In genomic region chr11:98942923-98943641, GRCm38 (mm10) we compare ENCODE assay signal across 8 mouse cellular contexts. TPM values are rescaled to one million over a fixed set of nuclear protein-coding genes. Genes with fewer than 3 reads are reported as not detected.
A peak's percentile ranks its signal among the peaks of the same experiment; 100 is the strongest.
DNase-seq lines count a peak whose midpoint lies in the region; ATAC-seq and TF ChIP-seq lines count a peak whose summit lies in the region.

No protein-coding gene starts in this region.

- H3K27ac ChIP-seq in forebrain, embryonic 13.5 days = peak overlapping the region; percentile 89
- H3K27ac ChIP-seq in hindbrain, embryonic 13.5 days = peak overlapping the region; percentile 92
- H3K27ac ChIP-seq in limb, embryonic 15.5 days = peak overlapping the region; percentile 93

- peaks cover 98% of the 10 kb centered on the region for H3K79me2 ChIP-seq in C2C12 (ENCODE audit: control insufficient read depth, insufficient read depth)

- TF ChIP-seq CTCF in C2C12 (IDR thresholded peaks at IDR 0.05; ENCODE audit: control insufficient read depth, insufficient read depth, insufficient read length) = no peak
- no peak for TF ChIP-seq CTCF in G1E (IDR thresholded peaks at IDR 0.05; ENCODE audit: low read depth, low read length)

- WGBS in forebrain, embryonic 13.5 days = 59% methylated on average over 8 of the region's 8 CpGs
- 51% methylated on average over 8 of the region's 8 CpGs for WGBS in hindbrain, embryonic 13.5 days
- WGBS in limb, embryonic 15.5 days = 44% methylated on average over 8 of the region's 8 CpGs

- no peaks in the 10 kb centered on the region for H3K27me3 ChIP-seq in C2C12 (ENCODE audit: control insufficient read depth, insufficient read depth, insufficient read length)
- no peaks in the 10 kb centered on the region for H3K27me3 ChIP-seq in G1E (ENCODE audit: insufficient read depth, low read length)
- no peaks in the 10 kb centered on the region for H3K27me3 ChIP-seq in forebrain, embryonic 13.5 days
- no peaks in the 10 kb centered on the region for H3K27me3 ChIP-seq in hindbrain, embryonic 13.5 days
- H3K27me3 ChIP-seq in limb, embryonic 15.5 days = no peaks in the 10 kb centered on the region

- peaks cover 10% of the 10 kb centered on the region for H3K36me3 ChIP-seq in C2C12 (ENCODE audit: control insufficient read depth, insufficient read depth)
- H3K36me3 ChIP-seq in G1E (replicated peaks) = peaks cover 50% of the 10 kb centered on the region
- no peaks in the 10 kb centered on the region for H3K36me3 ChIP-seq in forebrain, embryonic 13.5 days (ENCODE audit: poor library complexity, severe bottlenecking)
- H3K36me3 ChIP-seq in hindbrain, embryonic 13.5 days = no peaks in the 10 kb centered on the region
- 0 out of 2 replicates have a peak, but pooled peaks cover 3% of the 10 kb centered on the region for H3K36me3 ChIP-seq in limb, embryonic 15.5 days

- H3K4me2 ChIP-seq in forebrain, embryonic 13.5 days = peak overlapping the region; percentile 10
- peak overlapping the region; percentile 94 for H3K4me2 ChIP-seq in hindbrain, embryonic 13.5 days
- H3K4me2 ChIP-seq in limb, embryonic 15.5 days = peak overlapping the region; percentile 80

- peak overlapping the region; percentile 21 for H3ac ChIP-seq in C2C12 (ENCODE audit: control insufficient read depth, insufficient read length, low read depth)

- DNase-seq in G1E (ENCODE audit: low spot score) = no peak
- DNase-seq in frontal cortex, postnatal 14 days (ENCODE audit: low spot score in 2 of 2) = no peak
- DNase-seq in layer of hippocampus, postnatal 25 days (ENCODE audit: extremely low spot score in 1 of 2, low spot score in 1 of 2) = no peak

- peak overlapping the region; percentile 26; the same call in 1 of the 2 replicates for H3K9ac ChIP-seq in forebrain, embryonic 13.5 days
- peak overlapping the region; percentile 70 for H3K9ac ChIP-seq in hindbrain, embryonic 13.5 days
- H3K9ac ChIP-seq in limb, embryonic 15.5 days = no peak overlapping the region

- H3K4me3 ChIP-seq in C2C12 (ENCODE audit: insufficient read depth, poor library complexity, severe bottlenecking) (peak overlapping the region; percentile 14), G1E (ENCODE audit: low read depth, low read length) (peak overlapping the region; percentile 81; the same call in 1 of the 2 replicates)
- H3K4me3 ChIP-seq in forebrain, embryonic 13.5 days = no peak overlapping the region
- no peak overlapping the region for H3K4me3 ChIP-seq in hindbrain, embryonic 13.5 days
- peak overlapping the region; percentile 77 for H3K4me3 ChIP-seq in limb, embryonic 15.5 days

- peaks cover 98% of the 10 kb centered on the region for H3K4me1 ChIP-seq in G1E (ENCODE audit: insufficient read depth, low read depth, low read length)
- H3K4me1 ChIP-seq in forebrain, embryonic 13.5 days = peaks cover 77% of the 10 kb centered on the region
- H3K4me1 ChIP-seq in hindbrain, embryonic 13.5 days (replicated peaks) = peaks cover 93% of the 10 kb centered on the region
- peaks cover 94% of the 10 kb centered on the region for H3K4me1 ChIP-seq in limb, embryonic 15.5 days

- no peaks in the 10 kb centered on the region for H3K9me3 ChIP-seq in G1E (replicated peaks)
- H3K9me3 ChIP-seq in forebrain, embryonic 13.5 days (replicated peaks) = no peaks in the 10 kb centered on the region
- H3K9me3 ChIP-seq in hindbrain, embryonic 13.5 days = no peaks in the 10 kb centered on the region
- no peaks in the 10 kb centered on the region for H3K9me3 ChIP-seq in limb, embryonic 15.5 days

- peaks cover 82% of the 10 kb centered on the region for H3K79me3 ChIP-seq in C2C12 (ENCODE audit: low read depth)

- no peak for ATAC-seq in G1E (ENCODE audit: extremely low read depth, insufficient number of reproducible peaks, low FRiP score, poor library complexity, severe bottlenecking)
- no peak for ATAC-seq in forebrain, embryonic 13.5 days
- no peak for ATAC-seq in hindbrain, embryonic 13.5 days (ENCODE audit: low FRiP score)
- no peak for ATAC-seq in limb, embryonic 15.5 days (ENCODE audit: insufficient number of reproducible peaks, low FRiP score, low TSS enrichment, low read depth)
- ATAC-seq in monocyte, adult 5-6 weeks (replicated peaks; ENCODE audit: insufficient number of reproducible peaks, low FRiP score, low TSS enrichment, poor library complexity, severe bottlenecking) = peak; percentile 8; the same call in 1 of the 2 replicates

TF ChIP-seq in C2C12, 6 proteins besides CTCF, POLR2A, EP300 and RAD21:
- TF ChIP-seq MYOG (IDR thresholded peaks at IDR 0.05; ENCODE audit: control insufficient read depth, extremely low read depth, insufficient read length) = no peak
- no peak for TF ChIP-seq CEBPB (IDR thresholded peaks at IDR 0.05; ENCODE audit: low read depth)
- no peak for TF ChIP-seq MAX (IDR thresholded peaks at IDR 0.05)
- no peak for TF ChIP-seq MYOD1 (IDR thresholded peaks at IDR 0.05; ENCODE audit: control insufficient read depth, insufficient read length, low read depth)

RNA-seq across cellular contexts. Expression of gene Rara, which starts 15.5 kb away (rescaled TPM):
- polyA plus RNA-seq in C2C12 (2012; fragmentation: generic; extraction: Trizol) = 31.9 TPM
- 109 and 110 TPM in 2 replicates for total RNA-seq in G1E (2014; fragmentation: Nextera tagmentation)
- 16.9 and 17.1 TPM in 2 replicates for total RNA-seq in G1E (2017)
- polyA plus RNA-seq in G1E (2012) = 84.4 and 103 TPM in 2 replicates
- 8.7 and 10.2 TPM in 2 replicates for polyA plus RNA-seq in forebrain, embryonic 13.5 days (2015; fragmentation: Nextera tagmentation; extraction: Ambion mirVana)
- 17.1 and 20.3 TPM in 2 replicates for polyA plus RNA-seq in hindbrain, embryonic 13.5 days (2015; fragmentation: Nextera tagmentation; extraction: Ambion mirVana)
- polyA plus RNA-seq in limb, embryonic 15.5 days (2015; fragmentation: Nextera tagmentation; extraction: Ambion mirVana) = 43.9 and 51.7 TPM in 2 replicates
- 61.0 to 76.9 TPM (median 62.9 TPM) in 3 replicates for total RNA-seq in monocyte, adult 5-6 weeks (2017)
- total RNA-seq in layer of hippocampus, postnatal 25 days (2021) = 10 to 100 TPM; 17.0 to 17.7 TPM

RNA-seq across cellular contexts. Expression of gene Cdc6, which starts 35.5 kb away (rescaled TPM):
- polyA plus RNA-seq in C2C12 (2012; fragmentation: generic; extraction: Trizol) (24.1 TPM), G1E (2012) (3.4 and 4.1 TPM in 2 replicates)
- total RNA-seq in G1E (2014; fragmentation: Nextera tagmentation) (60.7 and 84.9 TPM in 2 replicates), G1E (2017) (52.7 and 63.4 TPM in 2 replicates)
- 23.0 and 26.9 TPM in 2 replicates for polyA plus RNA-seq in forebrain, embryonic 13.5 days (2015; fragmentation: Nextera tagmentation; extraction: Ambion mirVana)
- polyA plus RNA-seq in hindbrain, embryonic 13.5 days (2015; fragmentation: Nextera tagmentation; extraction: Ambion mirVana) = 5.9 and 6.0 TPM in 2 replicates
- polyA plus RNA-seq in limb, embryonic 15.5 days (2015; fragmentation: Nextera tagmentation; extraction: Ambion mirVana) = 23.2 and 24.1 TPM in 2 replicates
- total RNA-seq in monocyte, adult 5-6 weeks (2017) = 0.67 to 1.7 TPM (median 0.75 TPM) in 3 replicates
- under 1 TPM; 0.54 to 0.94 TPM for total RNA-seq in layer of hippocampus, postnatal 25 days (2021)

RNA-seq across cellular contexts. Expression of gene Gjd3, which starts 39.7 kb away (rescaled TPM):
- polyA plus RNA-seq in C2C12 (2012; fragmentation: generic; extraction: Trizol) (not detected), G1E (2012) (not detected in 2 replicates)
- total RNA-seq in G1E (2014; fragmentation: Nextera tagmentation) (not detected in 2 replicates), G1E (2017) (not detected in 2 replicates)
- polyA plus RNA-seq in forebrain, embryonic 13.5 days (2015; fragmentation: Nextera tagmentation; extraction: Ambion mirVana) = 0.21 TPM in 1 of 2 replicates, not detected in the other
- 1.5 and 1.6 TPM in 2 replicates for polyA plus RNA-seq in hindbrain, embryonic 13.5 days (2015; fragmentation: Nextera tagmentation; extraction: Ambion mirVana)
- polyA plus RNA-seq in limb, embryonic 15.5 days (2015; fragmentation: Nextera tagmentation; extraction: Ambion mirVana) = 0.49 and 0.86 TPM in 2 replicates
- not detected in 3 replicates for total RNA-seq in monocyte, adult 5-6 weeks (2017)
- total RNA-seq in layer of hippocampus, postnatal 25 days (2021) = 1 to 10 TPM; 1.5 to 2.3 TPM

Comparison
In these comparisons a context has a peak if more than half of its experiments do, and no peak if none do; other contexts are left out.
1. H3K4me3 ChIP-seq: peak in C2C12 (single experiment), G1E (single experiment) and limb, embryonic 15.5 days (single experiment); none in forebrain, embryonic 13.5 days (single experiment) and hindbrain, embryonic 13.5 days (single experiment).
2. H3K4me2 ChIP-seq: peak in every context shown above with its lines; median percentile 94 in hindbrain, embryonic 13.5 days; 80 in limb, embryonic 15.5 days; 10 in forebrain, embryonic 13.5 days.
3. Peak in every context shown above with its lines, with median percentiles within 50 percentile points of each other: H3K27ac ChIP-seq.